Mouse (Mus musculus): ENCODE data around the gene Pde4c.
A peak's percentile ranks its signal among the peaks of the same experiment; 100 is the strongest.

Pde4c gene

DNA sequence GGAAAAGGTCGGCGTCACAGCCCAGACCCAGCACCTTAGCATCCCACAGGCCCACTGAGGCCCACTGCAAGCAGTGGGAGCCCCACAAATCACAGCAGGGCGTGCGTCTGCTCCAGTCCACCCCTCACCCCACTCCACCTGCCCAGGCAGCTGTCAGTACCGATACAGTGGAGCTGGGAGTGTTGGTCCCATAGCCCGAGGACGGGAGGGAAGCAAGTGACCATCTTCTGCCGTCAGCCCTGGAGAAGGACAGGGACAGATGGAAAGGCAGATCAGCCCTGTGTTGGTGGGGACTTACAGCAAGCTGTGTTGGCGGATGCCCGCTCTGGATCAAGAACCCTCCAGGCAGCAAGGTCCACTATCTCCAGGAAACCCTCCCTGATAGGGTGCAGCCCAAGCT lies 65.5 kb downstream of the Pde4c start:
- no peak for DNase-seq (ENCODE audit: low read depth, low spot score)

GRCm38 (mm10) chr8:70790846-70791245 lies 67.3 kb downstream of the Pde4c start:
- DNase-seq (ENCODE audit: low read depth, low spot score) = no peak

GRCm38 (mm10) chr8:70791294-70791701 lies 67.8 kb downstream of the Pde4c start:
- DNase-seq (ENCODE audit: low read depth, low spot score) = no peak

DNA sequence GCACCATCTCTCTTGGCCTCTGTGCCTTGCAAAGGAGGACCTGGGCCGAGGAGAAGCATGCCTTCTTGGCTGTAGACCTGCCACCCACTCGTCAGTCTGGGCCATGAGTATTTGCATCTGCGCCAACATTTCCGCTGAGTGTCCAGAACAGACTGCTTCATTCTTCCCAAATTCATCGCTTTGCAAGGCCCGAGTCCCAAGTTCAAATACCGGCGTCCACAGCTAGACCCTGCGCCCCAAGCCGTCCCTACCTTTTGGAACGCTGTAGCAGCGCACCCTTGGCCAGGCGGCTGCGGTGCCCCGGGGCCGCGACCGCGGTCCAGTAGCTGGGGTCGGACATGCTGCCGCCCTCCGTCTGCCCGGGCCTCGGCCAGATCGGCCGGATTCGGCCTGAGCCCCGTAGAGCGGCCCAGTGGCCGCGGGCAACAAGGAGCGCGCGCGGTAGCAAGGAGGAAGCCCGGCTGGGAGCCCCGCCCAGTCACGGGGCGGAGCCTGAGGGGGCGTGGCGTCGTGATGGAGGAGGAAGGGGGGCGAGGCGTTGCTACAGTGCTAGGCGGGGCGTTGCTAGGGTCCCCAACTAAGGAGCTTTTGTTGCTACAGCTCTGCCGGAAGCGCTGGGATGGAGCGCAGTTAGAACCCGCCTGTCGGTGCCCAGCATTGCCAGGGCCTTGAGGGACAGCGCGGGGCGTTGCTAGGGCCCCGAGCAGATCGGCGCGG lies 68.6 kb downstream of the Pde4c start:
- DNase-seq (ENCODE audit: low read depth, low spot score) = peak; percentile 95

DNA sequence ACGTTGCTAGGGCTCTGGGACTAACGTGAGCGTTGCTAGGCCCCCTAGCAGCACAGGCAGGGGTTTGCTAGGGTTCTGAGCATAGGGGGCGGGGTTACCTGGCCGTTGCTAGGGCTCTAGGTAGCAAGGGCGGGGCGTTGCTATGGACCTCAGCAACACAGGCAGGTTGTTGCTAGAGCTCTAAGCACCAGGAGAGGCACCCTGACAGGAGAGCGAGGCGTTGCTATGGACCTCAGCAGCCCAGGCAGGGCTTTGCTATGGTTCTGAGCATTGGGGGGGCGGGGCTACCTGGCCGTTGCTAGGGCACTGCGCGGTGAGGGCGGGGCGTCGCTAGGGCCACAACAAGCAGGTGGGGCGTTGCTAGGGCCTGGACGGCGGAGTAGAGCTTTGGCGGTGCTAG lies 69.2 kb downstream of the Pde4c start:
- peak; percentile 81 for DNase-seq (ENCODE audit: low read depth, low spot score)

DNA sequence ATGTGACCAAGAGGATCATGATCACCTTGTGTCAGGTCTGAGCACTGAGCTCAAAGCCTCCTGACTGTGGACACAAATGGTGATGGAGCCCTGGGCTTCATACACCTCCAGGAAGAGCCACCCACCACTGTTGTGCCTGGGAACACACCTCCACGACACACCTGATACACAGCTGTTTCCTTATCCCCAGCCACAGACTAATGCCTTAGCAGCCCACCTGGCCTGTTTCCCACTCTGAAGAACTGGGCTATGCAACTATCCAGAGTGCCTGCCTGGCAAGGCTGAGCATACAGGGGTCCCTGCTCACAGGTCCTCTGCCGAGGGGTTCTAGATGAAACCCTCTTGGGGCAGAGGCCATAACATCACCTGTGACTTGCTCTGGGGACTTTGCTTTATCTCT lies 70.7 kb downstream of the Pde4c start:
- DNase-seq (ENCODE audit: low read depth, low spot score) = no peak

DNA sequence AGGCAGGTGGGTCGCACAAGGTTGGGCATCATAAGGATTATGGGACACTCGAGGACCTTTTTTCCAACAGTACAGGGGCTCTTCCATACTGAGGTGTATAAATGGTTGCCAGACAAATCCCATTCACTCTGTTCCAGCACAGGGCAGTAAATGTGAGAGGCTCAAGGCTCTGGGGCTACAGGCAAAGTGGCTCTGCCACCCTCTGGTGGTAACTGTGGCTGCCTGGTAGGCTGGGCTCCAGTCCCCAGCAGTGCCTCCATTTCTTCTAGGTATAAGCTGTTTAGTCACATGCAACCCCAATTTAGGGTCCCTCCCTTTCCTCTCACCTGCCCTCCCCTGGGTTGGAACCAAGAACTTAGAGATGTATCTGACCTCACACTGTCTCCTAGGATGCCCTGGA lies 71.8 kb downstream of the Pde4c start:
- no peak for DNase-seq (ENCODE audit: low read depth, low spot score)

GRCm38 (mm10) chr8:70796403-70797080 lies 73.0 kb downstream of the Pde4c start:
- DNase-seq (ENCODE audit: low read depth, low spot score) = no peak

DNA sequence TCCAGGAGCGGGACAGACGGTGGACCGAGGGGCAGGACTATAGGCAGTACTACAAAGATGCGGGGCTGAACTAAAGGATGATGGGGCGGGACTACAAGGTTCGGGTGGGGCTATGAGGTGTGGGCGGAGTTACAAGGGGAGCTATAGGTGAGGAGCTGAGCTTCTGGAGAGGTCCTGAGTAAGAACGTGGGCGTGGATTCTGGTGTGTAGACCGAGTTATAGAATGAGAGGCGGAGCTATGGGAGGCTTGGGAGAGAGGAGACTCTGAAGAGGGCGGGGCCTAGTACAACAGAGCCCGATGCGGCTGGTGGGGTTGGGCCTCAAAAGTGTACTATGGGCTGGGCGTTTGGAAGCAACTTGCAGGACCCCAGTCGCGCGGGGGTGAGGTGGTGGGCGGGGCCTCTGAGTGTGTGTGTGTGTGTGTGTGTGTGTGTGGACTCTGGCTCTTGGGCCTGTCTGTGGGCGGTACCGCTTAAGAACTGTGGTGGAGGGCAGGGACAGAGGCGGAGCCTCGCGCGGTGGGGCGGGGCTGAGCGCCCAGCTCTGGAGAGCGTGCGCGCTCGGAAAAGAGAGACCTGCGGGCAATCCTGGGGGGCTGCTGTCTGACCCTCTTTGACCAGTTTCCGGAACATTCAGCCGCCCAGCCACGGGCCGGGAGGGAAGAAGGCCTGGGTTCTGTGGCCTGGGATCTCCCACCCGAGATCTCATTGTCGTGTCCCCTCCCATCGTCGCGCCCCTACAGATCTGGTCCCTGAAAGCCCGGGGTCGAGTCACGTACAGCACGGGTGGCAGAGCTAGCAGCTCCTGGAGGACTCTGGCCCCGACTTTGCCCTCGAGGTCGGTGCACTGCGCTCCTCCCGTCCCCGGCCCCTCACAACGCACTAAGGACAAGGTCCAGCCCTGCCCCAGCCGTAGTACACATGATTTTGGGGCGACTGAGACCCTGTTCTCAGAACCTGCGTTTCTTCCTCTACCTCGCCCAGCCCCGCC lies 73.9 kb downstream of the Pde4c start:
- peak; percentile 85 for DNase-seq (ENCODE audit: low read depth, low spot score)

DNA sequence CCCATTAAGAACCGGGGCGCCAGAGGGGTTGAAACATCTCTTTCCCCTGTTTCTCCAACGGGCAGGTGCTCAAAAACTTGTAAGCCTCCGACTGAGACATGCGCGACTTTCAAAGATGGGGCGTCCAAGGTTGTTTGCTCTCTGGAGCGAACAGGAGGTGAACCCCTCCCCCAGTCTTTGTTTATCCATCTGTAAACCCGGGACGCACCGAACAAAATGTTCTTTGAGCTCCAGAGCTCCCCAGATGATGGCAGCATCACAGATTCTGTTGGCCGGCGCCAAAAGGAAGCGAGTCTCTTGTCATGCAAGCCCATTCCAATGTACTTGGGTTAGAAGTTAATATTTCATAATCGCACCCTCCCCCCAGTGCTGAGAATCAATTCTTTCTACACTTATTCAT lies 74.8 kb downstream of the Pde4c start:
- no peak for DNase-seq (ENCODE audit: low read depth, low spot score)

DNA sequence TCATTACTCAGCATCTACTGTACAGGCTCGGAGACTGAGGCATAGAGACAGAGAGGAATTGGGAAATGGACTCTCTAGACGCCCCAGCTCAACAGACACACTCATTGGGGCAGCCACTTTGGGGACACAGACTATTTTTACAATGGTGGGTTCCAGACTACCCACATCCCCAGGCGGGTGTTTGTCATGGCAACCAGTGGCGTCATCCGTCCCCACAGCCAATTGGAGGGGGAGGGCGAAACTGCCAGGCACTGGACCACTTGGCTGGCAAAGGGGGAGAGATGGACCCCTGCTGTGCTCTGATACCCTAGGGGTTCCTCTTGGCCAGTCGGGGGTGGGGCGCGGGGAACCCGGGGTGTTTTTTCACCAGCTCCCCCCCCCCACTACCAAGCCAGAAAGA lies 77.1 kb downstream of the Pde4c start:
- no peak for DNase-seq (ENCODE audit: low read depth, low spot score)

Data from retina, adult 2 months (tissue).